ENCODE assay signal across 8 mouse cellular contexts in genomic region chr2:104409851-104410821, GRCm38 (mm10). TPM values are rescaled to one million over a fixed set of nuclear protein-coding genes. Genes with fewer than 3 reads are reported as not detected.
DNase-seq lines count a peak whose midpoint lies in the region; ATAC-seq lines count a peak whose summit lies in the region.

No protein-coding gene starts in this region.

- H3K27me3 ChIP-seq in forebrain, embryonic 14.5 days (replicated peaks; ENCODE audit: control insufficient read depth, insufficient read depth, low read length) = no peaks in the 10 kb centered on the region
- peaks cover 28% of the 10 kb centered on the region for H3K27me3 ChIP-seq in intestine, embryonic 16.5 days (replicated peaks; ENCODE audit: control insufficient read depth, insufficient read depth, low read length)
- peaks cover 65% of the 10 kb centered on the region for H3K27me3 ChIP-seq in liver, embryonic 11.5 days (replicated peaks; ENCODE audit: control insufficient read depth, insufficient read depth, low read length)

- H3K27ac ChIP-seq in forebrain, embryonic 14.5 days (ENCODE audit: low read depth, low read length) = peak overlapping the region; percentile 88
- no peak overlapping the region for H3K27ac ChIP-seq in intestine, embryonic 16.5 days (ENCODE audit: low read length)
- no peak overlapping the region for H3K27ac ChIP-seq in liver, embryonic 11.5 days (ENCODE audit: low read depth, low read length)

- no peaks in the 10 kb centered on the region for H3K36me3 ChIP-seq in forebrain, embryonic 14.5 days (ENCODE audit: control insufficient read depth, insufficient read depth, low read length)
- no peaks in the 10 kb centered on the region for H3K36me3 ChIP-seq in intestine, embryonic 16.5 days (ENCODE audit: control insufficient read depth, insufficient read depth, low read length)
- no peaks in the 10 kb centered on the region for H3K36me3 ChIP-seq in liver, embryonic 11.5 days (ENCODE audit: control insufficient read depth, insufficient read depth, low read length)

- no peaks in the 10 kb centered on the region for H3K9me3 ChIP-seq in forebrain, embryonic 14.5 days (replicated peaks; ENCODE audit: control insufficient read depth, low read length)
- no peaks in the 10 kb centered on the region for H3K9me3 ChIP-seq in intestine, embryonic 16.5 days (ENCODE audit: control insufficient read depth, low read length)
- no peaks in the 10 kb centered on the region for H3K9me3 ChIP-seq in liver, embryonic 11.5 days (ENCODE audit: control insufficient read depth, low read length)

- H3K4me3 ChIP-seq in forebrain, embryonic 14.5 days (ENCODE audit: low read depth, low read length) = peak overlapping the region; percentile 81
- H3K4me3 ChIP-seq in intestine, embryonic 16.5 days (ENCODE audit: low read length) = peak overlapping the region; percentile 59
- peak overlapping the region; percentile 54 for H3K4me3 ChIP-seq in liver, embryonic 11.5 days (ENCODE audit: low read depth, low read length)

- 0 out of 2 replicates have a peak, but pooled peaks cover 5% of the 10 kb centered on the region for H3K4me1 ChIP-seq in forebrain, embryonic 14.5 days (ENCODE audit: control insufficient read depth, insufficient read depth, low read length)
- H3K4me1 ChIP-seq in intestine, embryonic 16.5 days (ENCODE audit: control insufficient read depth, insufficient read depth, low read length) = peaks cover 3% of the 10 kb centered on the region; the same call in 1 of the 2 replicates
- 0 out of 2 replicates have a peak, but pooled peaks cover 3% of the 10 kb centered on the region for H3K4me1 ChIP-seq in liver, embryonic 11.5 days (replicated peaks; ENCODE audit: control insufficient read depth, insufficient read depth, low read length)

- under 1% methylated on average over 109 of the region's 111 CpGs for WGBS in forebrain, embryonic 14.5 days
- WGBS in intestine, embryonic 16.5 days = 1% methylated on average over 102 of the region's 111 CpGs
- WGBS in liver, embryonic 11.5 days = 2% methylated on average over 108 of the region's 111 CpGs

- DNase-seq in left cerebral cortex, adult 18-20 months (ENCODE audit: low spot score in 2 of 2) = peak; percentile 60 to 67
- no peak for DNase-seq in left cerebral cortex, adult 11 months (ENCODE audit: low spot score)
- peak; percentile 66 for DNase-seq in cerebellum, adult 11-12 months
- peak; percentile 86 for DNase-seq in forebrain, embryonic 14.5 days (ENCODE audit: low spot score)
- peak; percentile 61 for DNase-seq in liver, embryonic 11.5 days (ENCODE audit: low spot score)
- peak; percentile 76 for DNase-seq in retina, postnatal 1 day

- H3K9ac ChIP-seq in forebrain, embryonic 14.5 days (ENCODE audit: low read length) = peak overlapping the region; percentile 92
- peak overlapping the region; percentile 57 for H3K9ac ChIP-seq in intestine, embryonic 16.5 days (ENCODE audit: low read depth, low read length)
- H3K9ac ChIP-seq in liver, embryonic 11.5 days (ENCODE audit: low read depth, low read length) = peak overlapping the region; percentile 34; the same call in 1 of the 2 replicates

- peak; percentile 93 for ATAC-seq in forebrain, embryonic 14.5 days
- peak; percentile 66 for ATAC-seq in intestine, embryonic 16.5 days
- no peak for ATAC-seq in liver, embryonic 11.5 days (replicated peaks; ENCODE audit: low FRiP score)
- ATAC-seq in monocyte, adult 5-6 weeks (replicated peaks; ENCODE audit: insufficient number of reproducible peaks, low FRiP score, low TSS enrichment, poor library complexity, severe bottlenecking) = no peak

- H3K4me2 ChIP-seq in forebrain, embryonic 14.5 days (ENCODE audit: low read length) = peak overlapping the region; percentile 85
- H3K4me2 ChIP-seq in intestine, embryonic 16.5 days (ENCODE audit: low read depth, low read length) = peak overlapping the region; percentile 99
- H3K4me2 ChIP-seq in liver, embryonic 11.5 days = peak overlapping the region; percentile 88

RNA-seq across cellular contexts. Expression of gene D430041D05Rik, which starts 0.7 kb away (rescaled TPM):
- total RNA-seq in left cerebral cortex, adult 18-20 months (2021) = 100 to 1,000 TPM; 102 to 106 TPM
- 7.9 and 11.6 TPM in 2 replicates for polyA plus RNA-seq in forebrain, embryonic 14.5 days (2014; fragmentation: Nextera tagmentation; extraction: Ambion mirVana)
- 0.10 and 0.12 TPM in 2 replicates for polyA plus RNA-seq in intestine, embryonic 16.5 days (2015; fragmentation: Nextera tagmentation; extraction: Ambion mirVana)
- polyA plus RNA-seq in liver, embryonic 11.5 days (2014; fragmentation: Nextera tagmentation; extraction: Ambion mirVana) = 0.08 and 0.16 TPM in 2 replicates
- total RNA-seq in monocyte, adult 5-6 weeks (2017) = not detected in 3 replicates

Comparison
In these comparisons a context has a peak if more than half of its experiments do, and no peak if none do; other contexts are left out.
1. ATAC-seq: peak in forebrain, embryonic 14.5 days (single experiment) and intestine, embryonic 16.5 days (single experiment); none in liver, embryonic 11.5 days (single experiment) and monocyte, adult 5-6 weeks (single experiment).
2. H3K9ac ChIP-seq: peak in every context shown above with its lines; median percentile 92 in forebrain, embryonic 14.5 days; 57 in intestine, embryonic 16.5 days; 34 in liver, embryonic 11.5 days.
3. Peak in every context shown above with its lines, with median percentiles within 50 percentile points of each other: H3K4me2 ChIP-seq and H3K4me3 ChIP-seq.